Mouse (Mus musculus) MEL-GATA-1-ER (cell line): ENCODE results near the gene C130050O18Rik.

Experiments
- DNase-seq: peaks from one replicate; pipeline ENCODE4 v3.0.0-alpha.2; 2012; ENCODE audit warnings: low read depth; ENCODE audit errors: extremely low read depth

The C130050O18Rik gene

GRCm38 (mm10) chr5:139425198-139425597 lies 20.1 kb downstream of the C130050O18Rik start:
- DNase-seq = no peak

DNA sequence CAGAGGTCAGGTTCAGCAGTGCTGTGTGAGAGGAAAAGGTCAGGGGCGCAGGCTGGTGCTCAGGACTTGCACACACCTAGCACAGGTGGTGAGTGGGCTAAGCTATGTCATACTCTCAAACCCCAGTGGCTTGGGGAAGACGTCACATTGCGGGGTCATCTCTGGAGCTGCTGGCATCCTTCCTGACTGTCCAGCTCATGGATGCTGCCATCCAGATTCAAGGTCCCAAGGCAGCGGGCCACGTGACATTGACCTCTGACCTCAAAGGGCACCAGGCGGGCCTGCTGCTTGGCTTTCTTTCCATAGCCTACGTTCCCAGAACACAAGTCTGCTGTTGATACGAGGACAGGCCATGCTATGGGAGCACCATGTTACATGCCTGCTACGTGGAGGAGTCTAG lies 21.9 kb downstream of the C130050O18Rik start:
- DNase-seq = no peak

GRCm38 (mm10) chr5:139427989-139428388 lies 22.9 kb downstream of the C130050O18Rik start:
- DNase-seq = no peak

DNA sequence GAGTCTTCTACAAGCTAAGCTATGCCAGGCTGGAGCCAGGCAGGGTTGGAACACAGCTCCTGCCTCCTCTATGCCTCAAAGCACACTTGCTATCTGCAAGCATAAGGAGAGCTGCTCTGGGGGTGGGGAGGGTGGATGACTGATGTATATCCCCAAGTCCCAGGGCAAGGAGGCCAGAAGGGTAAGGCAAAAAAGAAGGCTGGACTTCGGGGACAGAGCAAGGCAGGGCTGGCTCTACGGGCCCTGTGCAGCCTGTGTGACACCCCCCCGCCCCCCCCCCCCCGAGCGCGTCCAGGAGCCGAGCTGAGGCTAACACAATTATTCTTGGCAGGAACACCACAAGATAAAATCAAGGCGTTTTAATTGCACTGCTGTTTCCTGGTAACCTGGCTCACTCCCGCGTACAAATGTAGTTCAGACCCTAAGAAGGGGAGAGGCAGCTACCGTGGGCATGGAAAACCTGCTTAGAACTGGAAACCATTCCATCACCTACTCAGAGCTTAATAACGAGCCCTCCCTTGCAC lies 24.8 kb downstream of the C130050O18Rik start:
- DNase-seq = no peak

DNA sequence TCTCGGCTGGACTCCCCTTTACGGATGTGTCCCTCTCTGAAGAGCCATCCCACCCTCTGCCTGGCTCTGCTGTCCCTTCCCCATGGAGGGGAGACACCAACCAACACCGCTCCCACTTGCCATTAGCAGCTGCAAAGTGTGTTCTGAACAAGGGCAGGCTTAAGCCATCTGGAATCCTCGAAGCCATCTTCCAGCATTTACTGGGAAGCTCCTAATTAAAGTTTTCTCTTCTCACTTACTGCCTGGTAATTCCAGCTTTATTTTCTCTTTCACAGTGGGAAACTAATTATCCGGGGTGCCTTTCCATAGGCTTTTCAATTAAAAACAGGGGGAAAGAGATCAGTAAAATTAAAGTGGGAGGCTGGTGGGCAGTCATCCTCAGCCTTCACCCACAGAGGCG lies 27.3 kb downstream of the C130050O18Rik start:
- no peak for DNase-seq

GRCm38 (mm10) chr5:139432747-139433508 lies 27.8 kb downstream of the C130050O18Rik start:
- no peak for DNase-seq

GRCm38 (mm10) chr5:139433842-139434568 lies 28.9 kb downstream of the C130050O18Rik start:
- no peak for DNase-seq

DNA sequence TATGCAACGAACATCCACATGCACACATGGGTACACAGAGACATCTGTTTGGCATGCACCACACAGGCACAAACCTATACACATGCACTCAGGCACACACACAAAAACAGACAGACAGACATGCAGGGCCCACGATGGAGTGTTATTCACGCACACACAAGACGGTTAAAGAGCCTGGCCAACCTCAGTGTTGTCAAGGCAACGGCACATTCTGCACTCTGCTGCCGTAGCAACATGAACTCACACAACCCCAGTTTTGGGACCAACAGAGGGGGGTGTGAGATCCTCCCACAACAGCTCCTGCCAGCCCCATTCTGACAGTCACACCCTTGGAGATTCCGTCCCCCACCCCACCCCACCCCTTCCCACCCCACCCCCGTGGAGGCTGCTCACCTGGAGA lies 29.9 kb downstream of the C130050O18Rik start:
- DNase-seq = no peak

- no peak for DNase-seq
These were observed 32.7 kb downstream of the C130050O18Rik start for GRCm38 (mm10) chr5:139437769-139438168.

DNA sequence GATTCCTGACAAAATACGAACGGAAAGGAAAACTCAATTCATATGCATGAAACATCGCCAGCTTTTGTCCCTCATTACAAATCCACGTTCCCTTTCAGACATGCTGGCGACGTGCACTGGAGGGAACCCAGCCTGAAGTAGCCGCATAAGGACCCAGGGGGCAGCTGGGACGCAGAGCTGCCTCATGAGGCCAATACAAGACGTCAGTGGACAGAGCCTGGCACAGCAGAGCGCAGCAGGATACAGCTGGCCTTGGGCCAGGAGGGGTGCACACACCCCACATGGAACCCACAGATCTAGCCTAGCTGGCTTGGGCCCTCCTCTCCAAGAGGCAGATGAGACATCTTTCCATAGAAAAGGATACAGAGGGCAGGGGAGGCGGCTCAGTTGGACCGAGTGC lies 33.4 kb downstream of the C130050O18Rik start:
- DNase-seq = no peak

DNA sequence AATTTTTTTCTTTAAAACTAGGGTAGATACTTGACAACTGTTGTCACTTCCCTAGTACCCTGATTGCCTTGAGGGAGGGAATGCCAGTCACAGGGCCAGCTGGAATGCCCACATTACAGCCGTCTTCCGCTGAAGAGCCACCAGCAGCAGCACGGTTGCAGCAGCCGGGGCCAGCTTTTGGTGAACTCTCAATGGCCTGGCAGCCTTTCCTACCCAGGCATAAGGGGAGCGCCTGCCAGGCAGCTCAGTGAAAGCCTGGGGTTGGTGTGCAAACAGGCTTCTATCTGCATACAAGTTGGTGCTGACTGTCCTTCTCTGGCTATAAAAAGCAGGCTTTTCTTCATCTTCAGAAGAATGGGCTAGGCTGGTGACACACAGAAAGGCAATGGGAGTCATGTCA lies 35.4 kb downstream of the C130050O18Rik start:
- DNase-seq = no peak

DNA sequence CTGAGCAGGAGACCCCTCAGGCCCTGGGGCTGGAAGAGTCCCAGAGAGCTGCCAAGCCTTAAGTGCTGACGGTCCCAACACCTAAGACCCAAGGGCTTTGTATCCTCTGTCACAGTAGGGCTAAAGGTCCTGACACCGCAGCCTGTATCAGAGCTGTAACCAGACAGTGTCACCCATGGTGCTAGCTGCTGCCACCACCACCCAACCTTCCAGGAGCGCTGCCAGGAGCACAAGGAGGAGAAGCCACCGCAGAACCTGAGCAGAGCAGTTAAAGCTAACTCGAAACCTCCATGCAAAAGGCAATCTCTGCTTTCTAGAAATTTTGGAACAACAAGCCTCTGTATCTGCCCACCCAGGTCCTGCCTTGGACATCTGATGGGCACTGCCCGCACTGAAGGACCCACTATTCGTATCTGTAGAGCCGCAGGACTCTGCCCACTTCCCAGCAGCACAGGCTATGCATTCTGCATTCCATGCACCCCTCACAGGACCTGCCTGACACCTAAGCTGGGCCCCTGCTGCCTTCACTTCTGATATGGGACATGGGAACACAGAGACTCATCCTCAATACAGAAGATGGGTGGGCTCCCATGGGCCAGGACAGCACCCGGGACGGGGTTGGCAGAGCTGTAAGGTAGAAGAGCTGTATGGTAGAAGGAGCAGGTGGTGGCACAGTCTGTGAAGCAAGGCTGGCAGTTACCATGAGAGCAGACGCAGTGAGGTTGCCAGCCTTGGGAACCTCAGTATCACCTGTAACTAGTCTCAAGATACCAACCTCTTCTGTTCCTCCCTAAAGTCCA lies 36.0 kb downstream of the C130050O18Rik start:
- no peak for DNase-seq

DNA sequence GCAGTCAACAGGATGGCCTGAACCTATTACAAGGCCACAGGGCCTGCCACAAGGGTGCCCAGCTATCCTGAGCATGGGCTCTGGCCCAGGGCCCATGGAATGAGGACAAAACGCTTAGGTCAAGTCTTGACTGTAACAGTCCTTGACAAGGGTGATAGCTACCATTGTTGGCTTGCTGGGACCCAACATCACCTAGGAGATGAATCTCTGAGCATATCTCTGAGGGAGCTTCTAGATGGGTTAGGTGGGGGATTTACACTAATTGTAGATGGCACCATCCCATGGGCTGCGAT lies 36.6 kb downstream of the C130050O18Rik start:
- no peak for DNase-seq

GRCm38 (mm10) chr5:139442428-139442827 lies 37.3 kb downstream of the C130050O18Rik start:
- no peak for DNase-seq

- DNase-seq = no peak
These were observed 37.9 kb downstream of the C130050O18Rik start for GRCm38 (mm10) chr5:139442962-139443361.

DNA sequence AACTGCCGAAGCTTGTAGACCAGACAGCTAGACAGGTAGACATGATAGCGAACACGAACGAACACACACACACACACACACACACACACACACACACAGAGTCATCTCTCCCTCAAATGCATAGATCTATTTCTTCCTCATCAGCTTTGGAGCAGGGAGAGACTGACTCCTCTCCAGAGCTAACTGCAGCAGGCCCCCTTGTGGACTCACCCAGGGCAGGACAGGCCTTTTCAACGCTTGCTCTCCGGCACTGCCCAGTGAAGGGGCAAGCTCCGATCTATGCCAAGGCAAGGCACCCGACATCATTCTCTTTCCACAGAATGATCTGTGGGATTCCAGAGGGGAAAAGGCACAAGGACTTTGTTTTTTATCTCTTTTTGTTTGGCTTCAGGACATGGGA lies 40.2 kb downstream of the C130050O18Rik start:
- no peak for DNase-seq

DNA sequence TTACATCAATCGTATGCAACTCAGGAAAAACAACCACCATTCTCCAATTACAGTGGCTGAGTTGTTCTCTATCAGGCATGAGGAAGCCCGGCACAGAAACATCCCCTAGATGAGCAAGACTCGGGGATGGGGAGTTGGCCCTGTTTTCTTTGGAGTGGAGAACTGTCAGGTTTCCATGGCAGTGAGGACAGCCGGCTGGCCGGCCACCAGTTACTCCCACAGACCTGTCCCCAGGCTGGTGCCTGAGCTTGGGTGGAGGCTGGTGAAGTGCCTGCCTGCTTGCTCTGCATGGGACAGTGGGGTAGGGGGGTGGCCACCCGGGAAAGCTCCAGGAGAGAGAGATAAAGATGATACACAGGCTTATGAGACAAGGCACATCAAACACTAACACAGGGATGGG lies 42.9 kb downstream of the C130050O18Rik start:
- DNase-seq = no peak

GRCm38 (mm10) chr5:139449161-139449791 lies 44.2 kb downstream of the C130050O18Rik start:
- DNase-seq = no peak

DNA sequence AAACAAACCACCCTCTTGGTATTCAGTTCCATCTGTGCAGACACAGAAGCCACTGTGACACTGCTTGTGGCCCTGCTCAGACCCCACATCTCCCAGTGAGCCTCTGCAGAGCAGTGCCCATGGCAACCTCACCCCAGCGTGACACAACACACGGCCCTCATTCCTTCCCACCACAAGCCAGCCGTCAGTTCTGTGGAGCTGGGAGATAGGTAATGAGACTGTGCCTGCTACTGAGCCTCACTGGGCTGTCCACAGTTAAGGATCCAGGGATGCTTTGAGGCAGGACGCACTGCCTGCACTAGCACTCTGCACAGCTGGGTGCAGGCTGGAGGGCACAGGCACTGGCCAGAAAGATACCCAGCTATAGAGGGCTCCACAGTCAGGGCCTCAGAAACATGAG lies 44.8 kb downstream of the C130050O18Rik start:
- DNase-seq = no peak

DNA sequence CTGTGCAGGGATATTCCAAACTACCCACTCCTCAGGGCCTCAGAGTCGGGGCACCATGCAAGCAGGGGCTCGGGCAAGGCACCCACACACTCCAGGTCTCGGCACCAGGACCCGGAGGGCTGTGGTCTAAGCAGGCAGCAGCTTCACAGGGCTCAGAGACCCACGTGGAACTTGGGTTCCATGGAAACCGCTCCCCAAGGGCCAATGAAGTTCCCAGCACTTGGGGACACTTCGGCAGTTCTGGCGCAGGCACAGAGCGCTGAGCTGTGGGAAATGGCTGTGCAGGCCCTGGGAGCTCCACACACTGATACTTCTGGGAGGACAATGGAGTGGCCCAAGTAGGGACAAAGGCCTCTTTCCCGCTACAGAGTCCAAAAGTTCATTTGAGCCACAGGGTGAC lies 48.0 kb downstream of the C130050O18Rik start:
- DNase-seq = no peak

GRCm38 (mm10) chr5:139455166-139455565 lies 50.1 kb downstream of the C130050O18Rik start:
- no peak for DNase-seq

DNA sequence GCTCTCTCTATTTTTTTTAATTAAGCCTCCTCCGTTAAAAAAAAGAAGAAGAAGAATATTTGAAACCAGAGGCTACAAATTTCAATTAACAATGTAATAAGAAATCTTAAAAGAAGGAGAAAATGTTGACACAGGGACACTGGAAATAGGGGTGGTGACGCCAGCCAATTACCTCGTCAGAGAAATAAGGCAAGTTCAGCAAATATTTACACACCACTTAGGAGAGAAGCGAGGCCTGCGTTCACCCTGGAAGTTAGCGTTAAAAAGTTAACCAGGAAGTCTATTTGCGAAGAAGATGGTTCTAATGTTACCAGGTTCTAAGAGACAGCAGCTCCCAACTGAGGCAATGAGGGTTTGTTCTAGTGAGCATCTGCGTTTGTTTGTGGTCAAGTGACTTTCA lies 52.2 kb downstream of the C130050O18Rik start:
- DNase-seq = no peak
